Mouse (Mus musculus): Measurements from ENCODE around the gene Ppm1f. TPM values are rescaled to one million over a fixed set of nuclear protein-coding genes. Genes with fewer than 3 reads are reported as not detected.
"Not testable (repeated sequence)": the region's sequence is repeated elsewhere in the genome, so short reads cannot be mapped to it uniquely, and the experiment has no call there.

The Ppm1f gene
- 15.5 and 17.4 TPM in 2 replicates for polyA plus RNA-seq (2014; fragmentation: Nextera tagmentation; extraction: Ambion mirVana)

GRCm38 (mm10) chr16:16896382-16897055 lies at the start of gene Ppm1f:
Gene Ppm1f, plus strand, starts transcription at chr16:16896469.
- Histone ChIP-seq H3K9me3 (ENCODE audit: control insufficient read depth, low read length) (no peaks in the 10 kb centered on the region), H3K9ac (replicated peaks; ENCODE audit: low read length) (peak within 1 kb of the TSS; percentile 83), H3K4me3 (replicated peaks; ENCODE audit: low read depth, low read length) (peak within 1 kb of the TSS; percentile 60), H3K4me1 (ENCODE audit: control insufficient read depth, insufficient read depth, low read length) (peaks cover 13% of the 10 kb centered on the region), H3K27ac (replicated peaks; ENCODE audit: low read depth, low read length) (peak within 1 kb of the TSS; percentile 72), H3K27me3 (ENCODE audit: control insufficient read depth, insufficient read depth, low read length) (no peaks in the 10 kb centered on the region), H3K4me2 (ENCODE audit: low read length) (peak within 1 kb of the TSS; percentile 84), H3K36me3 (ENCODE audit: control insufficient read depth, insufficient read depth, low read length) (peaks cover 20% of the 10 kb centered on the region)
- peak; percentile 92 for ATAC-seq (ENCODE audit: low FRiP score, low TSS enrichment)
- peak; percentile 96 for DNase-seq
- WGBS: under 1% methylated on average over 29 of the region's 29 CpGs

- no peak for ATAC-seq (ENCODE audit: low FRiP score, low TSS enrichment)
- no peaks in the 10 kb centered on the region for H3K27me3 ChIP-seq (ENCODE audit: control insufficient read depth, insufficient read depth, low read length)
- no peaks in the 10 kb centered on the region for H3K9me3 ChIP-seq (ENCODE audit: control insufficient read depth, low read length)
- DNase-seq: no peak
- no peak overlapping the region for H3K27ac ChIP-seq (replicated peaks; ENCODE audit: low read depth, low read length)
- no peaks in the 10 kb centered on the region for H3K4me1 ChIP-seq (ENCODE audit: control insufficient read depth, insufficient read depth, low read length)
- H3K9ac ChIP-seq (replicated peaks; ENCODE audit: low read length): no peak overlapping the region
- H3K4me3 ChIP-seq (replicated peaks; ENCODE audit: low read depth, low read length): no peak overlapping the region
- no peak overlapping the region for H3K4me2 ChIP-seq (ENCODE audit: low read length)
- H3K36me3 ChIP-seq (ENCODE audit: control insufficient read depth, insufficient read depth, low read length): no peaks in the 10 kb centered on the region
Observed at GRCm38 (mm10) chr16:16849196-16849595, 47.1 kb upstream of the Ppm1f start.

- H3K4me2 ChIP-seq (ENCODE audit: low read length): no peak overlapping the region
- DNase-seq (no peak), ATAC-seq (ENCODE audit: low FRiP score, low TSS enrichment) (no peak)
- H3K27me3 ChIP-seq (ENCODE audit: control insufficient read depth, insufficient read depth, low read length): no peaks in the 10 kb centered on the region
- H3K9me3 ChIP-seq (ENCODE audit: control insufficient read depth, low read length): no peaks in the 10 kb centered on the region
- 85% methylated on average over 3 of the region's 3 CpGs for WGBS
- no peak overlapping the region for H3K4me3 ChIP-seq (replicated peaks; ENCODE audit: low read depth, low read length)
- no peak overlapping the region for H3K27ac ChIP-seq (replicated peaks; ENCODE audit: low read depth, low read length)
- no peaks in the 10 kb centered on the region for H3K4me1 ChIP-seq (ENCODE audit: control insufficient read depth, insufficient read depth, low read length)
- H3K36me3 ChIP-seq (ENCODE audit: control insufficient read depth, insufficient read depth, low read length): no peaks in the 10 kb centered on the region
- H3K9ac ChIP-seq (replicated peaks; ENCODE audit: low read length): no peak overlapping the region
Observed at GRCm38 (mm10) chr16:16852411-16852810, 43.9 kb upstream of the Ppm1f start.

GRCm38 (mm10) chr16:16854836-16855235 lies 41.4 kb upstream of the Ppm1f start:
- DNase-seq (peak; percentile 11), ATAC-seq (ENCODE audit: low FRiP score, low TSS enrichment) (no peak)
- no peaks in the 10 kb centered on the region for H3K36me3 ChIP-seq (ENCODE audit: control insufficient read depth, insufficient read depth, low read length)
- WGBS: 42% methylated on average over 6 of the region's 6 CpGs
- H3K4me2 ChIP-seq (ENCODE audit: low read length): no peak overlapping the region
- H3K4me3 ChIP-seq (replicated peaks; ENCODE audit: low read depth, low read length): no peak overlapping the region
- H3K27me3 ChIP-seq (ENCODE audit: control insufficient read depth, insufficient read depth, low read length): no peaks in the 10 kb centered on the region
- no peaks in the 10 kb centered on the region for H3K4me1 ChIP-seq (ENCODE audit: control insufficient read depth, insufficient read depth, low read length)
- H3K9ac ChIP-seq (replicated peaks; ENCODE audit: low read length): no peak overlapping the region
- no peaks in the 10 kb centered on the region for H3K9me3 ChIP-seq (ENCODE audit: control insufficient read depth, low read length)
- H3K27ac ChIP-seq (replicated peaks; ENCODE audit: low read depth, low read length): no peak overlapping the region

GRCm38 (mm10) chr16:16855541-16855940 lies 40.7 kb upstream of the Ppm1f start:
- H3K4me2 ChIP-seq (ENCODE audit: low read length): no peak overlapping the region
- DNase-seq (no peak), ATAC-seq (ENCODE audit: low FRiP score, low TSS enrichment) (no peak)
- H3K9me3 ChIP-seq (ENCODE audit: control insufficient read depth, low read length): no peaks in the 10 kb centered on the region
- no peak overlapping the region for H3K9ac ChIP-seq (replicated peaks; ENCODE audit: low read length)
- H3K27me3 ChIP-seq (ENCODE audit: control insufficient read depth, insufficient read depth, low read length): no peaks in the 10 kb centered on the region
- H3K36me3 ChIP-seq (ENCODE audit: control insufficient read depth, insufficient read depth, low read length): no peaks in the 10 kb centered on the region
- no peaks in the 10 kb centered on the region for H3K4me1 ChIP-seq (ENCODE audit: control insufficient read depth, insufficient read depth, low read length)
- H3K27ac ChIP-seq (replicated peaks; ENCODE audit: low read depth, low read length): no peak overlapping the region
- 90% methylated on average over 1 of the region's 1 CpGs for WGBS
- H3K4me3 ChIP-seq (replicated peaks; ENCODE audit: low read depth, low read length): no peak overlapping the region

- not testable (repeated sequence) for ATAC-seq (ENCODE audit: low FRiP score, low TSS enrichment); DNase-seq; H3K9ac ChIP-seq (replicated peaks; ENCODE audit: low read length); H3K27me3 ChIP-seq (ENCODE audit: control insufficient read depth, insufficient read depth, low read length); H3K4me1 ChIP-seq (ENCODE audit: control insufficient read depth, insufficient read depth, low read length); H3K4me2 ChIP-seq (ENCODE audit: low read length); H3K36me3 ChIP-seq (ENCODE audit: control insufficient read depth, insufficient read depth, low read length); H3K27ac ChIP-seq (replicated peaks; ENCODE audit: low read depth, low read length); H3K4me3 ChIP-seq (replicated peaks; ENCODE audit: low read depth, low read length); H3K9me3 ChIP-seq (ENCODE audit: control insufficient read depth, low read length)
- 81% methylated on average over 9 of the region's 9 CpGs for WGBS
Observed at GRCm38 (mm10) chr16:16856054-16856453, 40.2 kb upstream of the Ppm1f start.

- Histone ChIP-seq H3K4me1 (ENCODE audit: control insufficient read depth, insufficient read depth, low read length) (no peaks in the 10 kb centered on the region), H3K4me2 (ENCODE audit: low read length) (no peak overlapping the region), H3K27me3 (ENCODE audit: control insufficient read depth, insufficient read depth, low read length) (no peaks in the 10 kb centered on the region), H3K27ac (replicated peaks; ENCODE audit: low read depth, low read length) (no peak overlapping the region), H3K4me3 (replicated peaks; ENCODE audit: low read depth, low read length) (no peak overlapping the region), H3K36me3 (ENCODE audit: control insufficient read depth, insufficient read depth, low read length) (no peaks in the 10 kb centered on the region), H3K9ac (replicated peaks; ENCODE audit: low read length) (no peak overlapping the region), H3K9me3 (ENCODE audit: control insufficient read depth, low read length) (no peaks in the 10 kb centered on the region)
- DNase-seq (no peak), ATAC-seq (ENCODE audit: low FRiP score, low TSS enrichment) (no peak)
- 77% methylated on average over 13 of the region's 13 CpGs for WGBS
Observed at GRCm38 (mm10) chr16:16856731-16857476, 39.4 kb upstream of the Ppm1f start.

GRCm38 (mm10) chr16:16862288-16862687 lies 34.0 kb upstream of the Ppm1f start:
- ATAC-seq (ENCODE audit: low FRiP score, low TSS enrichment): no peak
- WGBS: 84% methylated on average over 3 of the region's 3 CpGs
- Histone ChIP-seq H3K4me2 (ENCODE audit: low read length) (no peak overlapping the region), H3K9me3 (ENCODE audit: control insufficient read depth, low read length) (no peaks in the 10 kb centered on the region), H3K9ac (replicated peaks; ENCODE audit: low read length) (no peak overlapping the region), H3K36me3 (ENCODE audit: control insufficient read depth, insufficient read depth, low read length) (no peaks in the 10 kb centered on the region), H3K27me3 (ENCODE audit: control insufficient read depth, insufficient read depth, low read length) (no peaks in the 10 kb centered on the region), H3K27ac (replicated peaks; ENCODE audit: low read depth, low read length) (no peak overlapping the region), H3K4me1 (ENCODE audit: control insufficient read depth, insufficient read depth, low read length) (no peaks in the 10 kb centered on the region), H3K4me3 (replicated peaks; ENCODE audit: low read depth, low read length) (no peak overlapping the region)
- DNase-seq: no peak

- Histone ChIP-seq H3K9me3 (ENCODE audit: control insufficient read depth, low read length) (no peaks in the 10 kb centered on the region), H3K4me3 (replicated peaks; ENCODE audit: low read depth, low read length) (no peak within 1 kb of the TSS), H3K4me1 (ENCODE audit: control insufficient read depth, insufficient read depth, low read length) (no peaks in the 10 kb centered on the region), H3K4me2 (ENCODE audit: low read length) (no peak within 1 kb of the TSS), H3K36me3 (ENCODE audit: control insufficient read depth, insufficient read depth, low read length) (no peaks in the 10 kb centered on the region), H3K27me3 (ENCODE audit: control insufficient read depth, insufficient read depth, low read length) (no peaks in the 10 kb centered on the region), H3K9ac (replicated peaks; ENCODE audit: low read length) (no peak within 1 kb of the TSS), H3K27ac (replicated peaks; ENCODE audit: low read depth, low read length) (no peak within 1 kb of the TSS)
- DNase-seq (no peak), ATAC-seq (ENCODE audit: low FRiP score, low TSS enrichment) (no peak)
- 77% methylated on average over 2 of the region's 2 CpGs for WGBS
Observed at GRCm38 (mm10) chr16:16863978-16864377, 32.3 kb upstream of the Ppm1f start, which contains the start of gene Igll1. Gene Igll1, minus strand, starts transcription at chr16:16863985.
